Mouse (Mus musculus) bone marrow macrophage, adult 2 months (primary cell): ENCODE data around the gene Ell. TPM values are rescaled to one million over a fixed set of nuclear protein-coding genes. Genes with fewer than 3 reads are reported as not detected.
"Not testable (repeated sequence)": the region's sequence is repeated elsewhere in the genome, so short reads cannot be mapped to it uniquely, and the experiment has no call there.

ENCODE experiments used
- H3K27ac ChIP-seq: 2 replicates; pipeline ENCODE4 v1.5.1; 2012; ENCODE audit warnings: low read depth, low read length; ENCODE audit not compliant: insufficient read depth
- H3K4me1 ChIP-seq: 2 replicates; pipeline ENCODE4 v1.6.1; 2012; ENCODE audit warnings: low read length; ENCODE audit not compliant: control insufficient read depth, insufficient read depth
- H3K4me3 ChIP-seq: 2 replicates; pipeline ENCODE4 v1.5.1; 2012; ENCODE audit warnings: mild to moderate bottlenecking, low read length, moderate library complexity; ENCODE audit not compliant: insufficient read depth
- CTCF ChIP-seq: IDR thresholded peaks from 2 replicates; pipeline ENCODE4 v1.5.1; 2012; ENCODE audit warnings: low read depth, mild to moderate bottlenecking, low read length, moderate library complexity
- POLR2A ChIP-seq: IDR thresholded peaks from 2 replicates; pipeline ENCODE4 v1.6.1; 2012; ENCODE audit warnings: mild to moderate bottlenecking, low read depth, low read length, borderline replicate concordance
- polyA plus RNA-seq: library from polyadenylated mRNA; stranded (reverse); fragments of >200 nt; gene quantifications from 2 replicates; pipeline ENCODE4 v1.2.4, GENCODE M21; 2012; ENCODE audit not compliant: missing spikeins, insufficient read depth, insufficient read length

Ell gene
- polyA plus RNA-seq, 1 experiment = 17.1 TPM

GRCm38 (mm10) chr8:70583476-70584387 is 44.5 kb downstream of the Ell start:
- TF ChIP-seq POLR2A (no peak), CTCF (no peak)
- no peak overlapping the region for H3K27ac ChIP-seq
- no peaks in the 10 kb centered on the region for H3K4me1 ChIP-seq
- H3K4me3 ChIP-seq = no peak overlapping the region

DNA sequence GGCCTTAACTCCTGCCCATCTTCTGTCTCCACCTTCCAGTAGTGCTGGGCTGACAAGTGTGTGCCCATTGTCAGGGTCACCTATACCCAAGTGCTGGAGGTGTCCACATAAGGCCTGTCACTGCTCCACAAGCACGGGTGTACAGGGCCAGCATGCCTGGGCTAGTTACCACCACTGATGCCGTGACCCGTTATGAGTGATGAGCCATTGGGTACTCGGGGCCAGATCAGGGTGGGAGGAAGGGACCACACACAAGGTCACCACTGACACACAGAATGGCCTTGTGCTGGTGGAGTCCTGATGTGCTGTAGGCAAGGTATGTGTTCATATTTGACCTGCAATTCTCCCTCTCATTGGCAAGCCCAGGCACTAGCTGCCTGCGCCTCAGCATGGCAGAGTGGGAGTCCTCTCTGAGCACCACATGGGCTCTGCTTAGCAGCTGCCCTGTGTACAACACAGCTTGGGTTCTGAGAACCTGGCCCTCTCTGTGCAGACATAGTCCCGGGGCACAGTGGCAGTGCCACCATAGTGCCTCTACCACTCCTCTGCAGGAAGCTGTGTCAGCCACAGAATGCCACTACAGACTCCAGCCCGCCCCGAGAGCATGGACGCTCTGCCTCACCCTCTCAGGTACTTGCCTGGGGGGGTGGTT is 45.5 kb downstream of the Ell start:
- Histone ChIP-seq H3K27ac (no peak overlapping the region), H3K4me1 (no peaks in the 10 kb centered on the region), H3K4me3 (no peak overlapping the region)
- TF ChIP-seq POLR2A (no peak), CTCF (no peak)

DNA sequence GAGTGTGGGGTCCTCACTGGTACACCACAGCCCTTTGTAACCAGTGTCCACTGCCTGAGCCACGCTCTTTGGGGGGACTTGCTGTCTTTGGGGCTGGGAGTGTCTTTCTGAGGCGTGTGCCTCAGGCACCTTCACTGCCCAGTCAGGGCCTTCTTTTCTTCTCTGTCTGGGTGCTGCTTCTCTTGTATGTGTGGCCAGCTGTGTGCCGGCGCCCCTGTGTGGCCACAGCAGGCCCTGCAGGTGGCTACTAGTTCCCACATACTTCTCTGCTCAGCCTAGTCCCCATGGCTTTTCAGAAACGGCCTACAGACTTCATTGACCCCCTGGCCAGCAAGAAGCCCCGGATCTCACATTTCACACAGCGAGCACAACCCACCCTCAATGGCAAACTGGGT is 46.0 kb downstream of the Ell start:
- no peaks in the 10 kb centered on the region for H3K4me1 ChIP-seq
- no peak overlapping the region for H3K27ac ChIP-seq
- no peak overlapping the region for H3K4me3 ChIP-seq
- TF ChIP-seq POLR2A (no peak), CTCF (peak; percentile 86)

- H3K4me1 ChIP-seq, H3K4me3 ChIP-seq, H3K27ac ChIP-seq: not testable (repeated sequence)
These were observed 48.7 kb downstream of the Ell start for GRCm38 (mm10) chr8:70587955-70588354.

GRCm38 (mm10) chr8:70591569-70591968 is 52.3 kb downstream of the Ell start:
- no peak overlapping the region for H3K27ac ChIP-seq
- H3K4me3 ChIP-seq = no peak overlapping the region
- TF ChIP-seq CTCF = no peak
- no peak for TF ChIP-seq POLR2A
- peaks cover 10% of the 10 kb centered on the region for H3K4me1 ChIP-seq

DNA sequence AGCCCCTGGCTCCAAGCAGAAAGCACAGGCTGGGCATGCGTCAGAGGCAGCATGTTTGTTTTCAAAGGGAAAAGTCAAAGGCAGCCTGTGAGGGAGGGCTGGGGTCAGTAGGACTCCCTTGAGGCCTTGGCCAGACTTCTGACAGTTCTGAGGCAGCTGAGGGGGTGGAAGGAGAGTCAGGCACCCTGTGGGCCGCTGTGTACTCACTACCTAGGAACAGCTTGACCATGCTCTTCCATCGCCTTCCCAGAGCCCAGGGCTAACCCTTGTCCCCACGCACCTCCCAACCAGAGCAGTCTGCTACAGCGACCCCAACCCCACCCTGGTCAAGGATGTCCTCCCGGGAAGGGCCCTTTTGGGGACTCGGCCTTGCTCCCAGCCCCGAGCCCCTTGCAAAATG is 53.9 kb downstream of the Ell start:
- TF ChIP-seq CTCF (no peak), POLR2A (no peak)
- H3K4me1 ChIP-seq = peaks cover 10% of the 10 kb centered on the region
- H3K4me3 ChIP-seq = no peak overlapping the region
- H3K27ac ChIP-seq = no peak overlapping the region

DNA sequence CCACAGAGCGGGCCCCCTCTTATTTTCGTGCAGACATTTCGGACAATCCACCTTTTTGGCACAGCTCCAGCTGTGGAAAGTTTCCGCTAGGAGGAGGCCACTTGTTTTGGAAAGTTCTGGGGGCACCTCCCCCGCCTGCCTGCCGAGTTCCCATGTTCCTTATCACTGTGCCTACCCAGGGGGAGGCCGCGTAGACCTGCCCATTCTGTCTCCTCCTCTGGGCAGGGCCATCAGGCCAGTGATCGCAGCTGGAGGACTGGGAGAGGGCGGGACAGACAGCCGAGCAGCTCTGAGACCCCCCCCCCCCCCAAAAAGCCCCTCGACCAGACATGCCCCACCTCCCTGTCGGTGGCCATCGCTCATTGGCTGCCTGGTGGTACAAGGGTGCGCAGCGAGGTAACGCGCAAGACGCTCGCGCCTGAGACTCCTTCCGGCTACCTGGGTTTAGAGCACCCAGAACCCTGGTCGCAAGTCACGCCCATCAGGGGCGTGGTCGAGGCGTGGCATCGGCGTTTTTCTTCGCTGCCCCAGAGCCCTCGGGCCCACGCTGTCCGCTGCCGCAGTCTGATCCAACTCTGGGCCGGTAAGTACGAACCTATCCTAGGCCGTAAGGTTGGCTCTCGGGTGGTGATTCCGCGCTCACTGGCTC is 54.8 kb downstream of the Ell start, which contains the start of gene Isyna1:
TSS of gene Isyna1 (plus strand) at position 413 of the 649 bp plus-strand sequence.
- peak within 1 kb of the TSS; percentile 76 for H3K4me3 ChIP-seq
- no peak for TF ChIP-seq CTCF
- no peak; the same call in 1 of the 2 replicates for TF ChIP-seq POLR2A
- H3K27ac ChIP-seq = peak within 1 kb of the TSS; percentile 47
- peaks cover 10% of the 10 kb centered on the region for H3K4me1 ChIP-seq

- TF ChIP-seq CTCF (no peak), POLR2A (no peak)
- H3K4me1 ChIP-seq = peaks cover 10% of the 10 kb centered on the region
- H3K27ac ChIP-seq = peak overlapping the region; percentile 32; the same call in 1 of the 2 replicates
- H3K4me3 ChIP-seq = peak overlapping the region; percentile 76
These were observed 55.6 kb downstream of the Ell start for GRCm38 (mm10) chr8:70594621-70595564.

GRCm38 (mm10) chr8:70595811-70596210 is 56.6 kb downstream of the Ell start:
- Histone ChIP-seq H3K27ac (no peak overlapping the region), H3K4me3 (no peak overlapping the region), H3K4me1 (peaks cover 18% of the 10 kb centered on the region)
- no peak for TF ChIP-seq POLR2A
- no peak for TF ChIP-seq CTCF
